Mouse (Mus musculus) CH12.LX (cell line): Measurements from ENCODE around the gene Eml2. TPM values are rescaled to one million over a fixed set of nuclear protein-coding genes. Genes with fewer than 3 reads are reported as not detected.

ENCODE experiments used
- DNase-seq: peaks from one replicate; pipeline ENCODE4 v3.0.0-alpha.2; 2013; ENCODE audit errors: extremely low read depth
- H3K27ac ChIP-seq: 2 replicates; pipeline ENCODE4 v1.5.1; 2012; ENCODE audit warnings: low read depth, mild to moderate bottlenecking, control low read depth, moderate library complexity; ENCODE audit not compliant: insufficient read depth
- H3K27me3 ChIP-seq: replicated peaks from 2 replicates; pipeline ENCODE3; 2012; ENCODE audit warnings: inconsistent platforms
- H3K36me3 ChIP-seq, 2 experiments: replicated peaks in 1 of 2; 2 replicates each; pipeline versions ENCODE3 to v1.6.1; 2012; ENCODE audit warnings: inconsistent platforms in 1 of 2, low read length in 1 of 2, mild to moderate bottlenecking in 1 of 2, mixed read lengths in 1 of 2, moderate library complexity in 1 of 2; ENCODE audit not compliant: control insufficient read depth in 1 of 2, insufficient read depth in 1 of 2
- H3K4me1 ChIP-seq, 2 experiments: 2 replicates each; pipeline ENCODE4 v1.6.1; 2012; ENCODE audit warnings: inconsistent platforms in 1 of 2, moderate library complexity in 1 of 2; ENCODE audit not compliant: insufficient read depth in 2 of 2, control insufficient read depth in 1 of 2
- H3K4me2 ChIP-seq: 2 replicates; pipeline ENCODE4 v1.6.1; 2012; ENCODE audit warnings: low read depth, mild to moderate bottlenecking, control low read depth; ENCODE audit not compliant: poor library complexity, insufficient read depth, severe bottlenecking
- H3K4me3 ChIP-seq, 3 experiments: fragments of 150-350 bp in 1 of 3; sonication (generic) in 1 of 3; replicated peaks in 1 of 3; 2 replicates each; pipeline versions ENCODE3 to v1.5.1; 2011 to 2012; ENCODE audit warnings: low read depth in 2 of 3, low read length in 2 of 3, mild to moderate bottlenecking in 2 of 3, moderate library complexity in 2 of 3, control low read depth in 1 of 3, improper control_type of control experiment in 1 of 3, inconsistent platforms in 1 of 3, mixed read lengths in 1 of 3; ENCODE audit not compliant: poor library complexity in 1 of 3
- H3K79me2 ChIP-seq: replicated peaks from 2 replicates; pipeline ENCODE4 v1.6.1; 2012; ENCODE audit warnings: mild to moderate bottlenecking, moderate library complexity; ENCODE audit not compliant: control insufficient read depth, poor library complexity, insufficient read depth, severe bottlenecking; ENCODE audit errors: extremely low read depth
- H3K9ac ChIP-seq: 2 replicates; pipeline ENCODE4 v1.6.1; 2012; ENCODE audit warnings: low read depth, mild to moderate bottlenecking, control low read depth, moderate library complexity; ENCODE audit not compliant: insufficient read depth
- H3K9me3 ChIP-seq: replicated peaks from 2 replicates; pipeline ENCODE3; 2012; ENCODE audit warnings: low read length, inconsistent platforms, mixed read lengths
- CHD1 ChIP-seq: IDR thresholded peaks from 2 replicates; pipeline ENCODE4 v1.6.1; 2012; ENCODE audit warnings: low read depth, low read length, improper control_type of control experiment, inconsistent platforms
- CHD2 ChIP-seq: IDR thresholded peaks from 2 replicates; pipeline ENCODE4 v1.6.1; 2011; ENCODE audit warnings: low read length, improper control_type of control experiment
- CTCF ChIP-seq, 2 experiments: IDR thresholded peaks in 1 of 2; conservative IDR thresholded peaks in 1 of 2; 2 replicates each; pipeline ENCODE4 v1.5.1; 2011 to 2012; ENCODE audit warnings: low read depth in 2 of 2, low read length in 2 of 2, improper control_type of control experiment in 1 of 2, inconsistent platforms in 1 of 2, mild to moderate bottlenecking in 1 of 2, moderate library complexity in 1 of 2
- E2F4 ChIP-seq: IDR thresholded peaks from 2 replicates; pipeline ENCODE4 v1.6.1; 2011; ENCODE audit warnings: low read depth, low read length, improper control_type of control experiment; ENCODE audit not compliant: insufficient replicate concordance
- EP300 ChIP-seq: IDR thresholded peaks from 2 replicates; pipeline ENCODE4 v1.6.1; 2011; ENCODE audit warnings: low read length, improper control_type of control experiment
- GABPA ChIP-seq: IDR thresholded peaks from 2 replicates; pipeline ENCODE4 v1.6.1; 2012; ENCODE audit warnings: low read depth, low read length, improper control_type of control experiment, inconsistent platforms; ENCODE audit not compliant: insufficient replicate concordance
- IRF4 ChIP-seq: IDR thresholded peaks from 2 replicates; pipeline ENCODE4 v1.6.1; 2014; ENCODE audit warnings: low read depth, mild to moderate bottlenecking, inconsistent platforms, low read length, improper control_type of control experiment
- JUND ChIP-seq: conservative IDR thresholded peaks from 2 replicates; pipeline ENCODE4 v1.6.1; 2011; ENCODE audit warnings: low read depth, low read length, improper control_type of control experiment
- KAT2A ChIP-seq: IDR thresholded peaks from 2 replicates; pipeline ENCODE4 v1.6.1; 2012; ENCODE audit warnings: low read length, improper control_type of control experiment, inconsistent platforms; ENCODE audit not compliant: insufficient replicate concordance
- MAFK ChIP-seq: IDR thresholded peaks from 2 replicates; pipeline ENCODE4 v1.6.1; 2011; ENCODE audit warnings: low read length, improper control_type of control experiment; ENCODE audit not compliant: insufficient replicate concordance
- MAX ChIP-seq: IDR thresholded peaks from 2 replicates; pipeline ENCODE4 v1.6.1; 2011; ENCODE audit warnings: low read length, improper control_type of control experiment
- MAZ ChIP-seq: IDR thresholded peaks from 2 replicates; pipeline ENCODE4 v1.6.1; 2012; ENCODE audit warnings: low read depth, mild to moderate bottlenecking, inconsistent platforms, low read length, improper control_type of control experiment, moderate library complexity
- MEF2A ChIP-seq: IDR thresholded peaks from 2 replicates; pipeline ENCODE4 v1.6.1; 2014; ENCODE audit warnings: low read depth, mild to moderate bottlenecking, inconsistent platforms, low read length, improper control_type of control experiment, borderline replicate concordance
- MXI1 ChIP-seq: IDR thresholded peaks from 2 replicates; pipeline ENCODE4 v1.6.1; 2011; ENCODE audit warnings: mild to moderate bottlenecking, low read depth, low read length, improper control_type of control experiment
- MYC ChIP-seq: IDR thresholded peaks from 2 replicates; pipeline ENCODE4 v1.6.1; 2011; ENCODE audit warnings: low read depth, mild to moderate bottlenecking, improper control_type of control experiment, low read length
- NRF1 ChIP-seq: IDR thresholded peaks from 2 replicates; pipeline ENCODE4 v1.6.1; 2014; ENCODE audit warnings: low read depth, mild to moderate bottlenecking, inconsistent platforms, low read length, improper control_type of control experiment, moderate library complexity
- PAX5 ChIP-seq: IDR thresholded peaks from 2 replicates; pipeline ENCODE4 v1.6.1; 2012; ENCODE audit warnings: low read length, inconsistent platforms, mixed read lengths
- POLR2A ChIP-seq: IDR thresholded peaks from 2 replicates; pipeline ENCODE4 v1.6.1; 2011; ENCODE audit warnings: low read depth, mild to moderate bottlenecking, improper control_type of control experiment, low read length
- POLR2AphosphoS2 ChIP-seq: IDR thresholded peaks from 2 replicates; pipeline ENCODE4 v1.6.1; 2011; ENCODE audit warnings: low read depth, low read length, improper control_type of control experiment
- RCOR1 ChIP-seq: conservative IDR thresholded peaks from 2 replicates; pipeline ENCODE4 v1.6.1; 2012; ENCODE audit warnings: low read depth, mild to moderate bottlenecking, inconsistent platforms, low read length, improper control_type of control experiment
- SIN3A ChIP-seq: IDR thresholded peaks from 2 replicates; pipeline ENCODE4 v1.6.1; 2012; ENCODE audit warnings: low read length, improper control_type of control experiment, inconsistent platforms
- TBP ChIP-seq: conservative IDR thresholded peaks from 2 replicates; pipeline ENCODE4 v1.6.1; 2011; ENCODE audit warnings: low read depth, low read length, improper control_type of control experiment
- TCF12 ChIP-seq: IDR thresholded peaks from 2 replicates; pipeline ENCODE4 v1.6.1; 2014; ENCODE audit warnings: low read depth, mild to moderate bottlenecking, inconsistent platforms, low read length, improper control_type of control experiment
- ZKSCAN1 ChIP-seq: IDR thresholded peaks from 2 replicates; pipeline ENCODE4 v1.6.1; 2012; ENCODE audit warnings: low read depth, inconsistent platforms, low read length, improper control_type of control experiment, borderline replicate concordance
- ZMIZ1 ChIP-seq: IDR thresholded peaks from 2 replicates; pipeline ENCODE4 v1.6.1; 2012; ENCODE audit warnings: low read depth, mild to moderate bottlenecking, inconsistent platforms, low read length, improper control_type of control experiment
- ZNF384 ChIP-seq: IDR thresholded peaks from 2 replicates; pipeline ENCODE4 v1.6.1; 2012; ENCODE audit warnings: low read depth, low read length, improper control_type of control experiment, inconsistent platforms
- dilution Hi-C: fragments of 300-500 bp; cut with MboI; formaldehyde crosslinking; loops from 2 replicates; pipeline ENCODE4 v1.14.3; 2020; ENCODE audit warnings: low sequenced_read_pairs; ENCODE audit not compliant: extremely low pct_unique_long_range_greater_than_20kb, extremely low pct_ligation_motif_present
- in situ Hi-C: fragments of 300-500 bp; cut with MboI; formaldehyde crosslinking; loops from 3 replicates; pipeline ENCODE4 v1.14.3; 2019; ENCODE audit warnings: low sequenced_read_pairs, low pct_ligation_motif_present, low pct_unique_long_range_greater_than_20kb, mixed read lengths
- polyA plus RNA-seq: library from polyadenylated mRNA; unstranded; fragments of >175 nt; gene quantifications from 2 replicates; pipeline ENCODE4 v1.2.1, GENCODE M21; 2012; ENCODE audit warnings: low read depth; ENCODE audit not compliant: insufficient read length
- total RNA-seq, 2 experiments: library from RNA; depleted of rRNA; stranded (reverse); fragments of 300-350 nt in 1 of 2; fragments of >200 nt in 1 of 2; gene quantifications; 2 replicates each; pipeline ENCODE4 v1.2.3; 2012 to 2014

Gene Eml2
- total and polyA plus RNA-seq, 3 experiments, result 12.3 to 52.4 (median 29.1) TPM

DNA sequence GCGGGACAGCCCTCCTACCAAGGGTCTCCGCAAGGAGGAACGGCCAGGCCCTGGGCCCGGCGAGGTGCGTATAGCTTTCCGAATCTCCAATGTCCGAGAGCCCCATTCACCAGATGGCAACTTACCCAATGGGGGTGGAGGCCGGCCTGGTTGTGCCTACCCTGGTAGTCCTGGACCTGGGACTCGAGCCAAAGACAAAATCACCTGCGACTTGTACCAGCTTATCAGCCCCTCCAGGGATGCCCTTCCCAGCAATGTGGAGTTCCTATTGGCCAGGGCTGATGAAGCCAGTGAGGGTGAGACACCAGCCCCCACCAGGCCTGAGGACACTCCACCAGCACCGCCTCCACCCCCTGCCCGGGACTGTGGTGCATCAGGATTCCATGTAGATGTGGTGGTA lies 40.1 kb upstream of the Eml2 start:
- Histone ChIP-seq H3K27me3 (no peaks in the 10 kb centered on the region), H3K27ac (no peak overlapping the region), H3K9me3 (no peaks in the 10 kb centered on the region), H3K79me2 (peaks cover 9% of the 10 kb centered on the region; the same call in 1 of the 2 replicates), H3K36me3 (peaks cover 46 to 79% of the 10 kb centered on the region in 2 experiments)
- dilution Hi-C loops, result no loop called here
- TF ChIP-seq MYC (no peak), IRF4 (no peak), SIN3A (no peak), TCF12 (no peak), EP300 (no peak), E2F4 (no peak), ZKSCAN1 (no peak), ZNF384 (no peak), CTCF (conservative IDR thresholded peaks at IDR 0.05 in 1 of 2, IDR thresholded peaks at IDR 0.05 in 1 of 2; ENCODE audit: low read depth in 2 of 2, low read length in 2 of 2) (no peak), TBP (no peak), POLR2AphosphoS2 (no peak), ZMIZ1 (no peak), NRF1 (no peak), MAFK (no peak), MXI1 (no peak), PAX5 (no peak), MAZ (no peak), CHD2 (no peak), CHD1 (no peak)
- TF ChIP-seq, all 38 proteins: peak for 0
- Histone ChIP-seq H3K4me2 (no peak overlapping the region), H3K9ac (no peak overlapping the region), H3K4me3 (no peak overlapping the region), H3K4me1 (peaks cover 0 to 32% of the 10 kb centered on the region in 2 experiments; a peak in 2 of 4 replicates)
- no peak for DNase-seq
- in situ Hi-C loops, result no loop called here

DNA sequence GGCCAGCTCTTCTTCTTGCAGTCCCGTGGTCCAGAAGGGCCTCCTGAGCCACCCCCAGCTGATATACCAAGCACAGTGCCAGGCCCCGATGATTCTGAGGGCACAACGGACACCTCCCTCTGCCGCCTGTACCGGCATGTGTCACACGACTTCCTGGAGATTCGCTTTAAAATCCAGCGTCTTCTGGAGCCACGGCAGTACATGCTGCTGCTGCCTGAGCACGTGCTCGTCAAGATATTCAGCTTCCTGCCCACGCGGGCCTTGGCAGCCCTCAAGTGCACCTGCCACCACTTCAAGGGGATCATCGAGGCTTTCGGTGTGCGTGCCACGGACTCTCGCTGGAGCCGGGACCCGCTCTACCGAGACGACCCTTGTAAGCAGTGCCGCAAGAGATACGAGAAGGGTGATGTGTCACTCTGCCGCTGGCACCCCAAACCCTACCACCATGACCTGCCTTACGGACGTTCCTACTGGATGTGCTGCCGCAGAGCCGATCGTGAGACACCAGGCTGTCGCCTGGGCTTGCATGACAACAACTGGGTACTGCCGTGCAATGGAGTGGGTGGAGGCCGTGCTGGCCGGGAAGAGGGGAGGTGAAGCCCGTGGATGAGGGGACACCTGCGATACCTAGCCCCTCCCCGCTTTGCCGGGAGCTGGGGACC lies 39.4 kb upstream of the Eml2 start:
- in situ Hi-C loops (no loop called here), dilution Hi-C loops (no loop called here)
- DNase-seq, result no peak
- no peak overlapping the region for H3K4me3 ChIP-seq
- peaks cover 47 to 83% of the 10 kb centered on the region in 2 experiments for H3K36me3 ChIP-seq
- no peak overlapping the region for H3K27ac ChIP-seq
- H3K9ac ChIP-seq, result no peak overlapping the region
- TF ChIP-seq MAX, result no peak
- no peak for TF ChIP-seq TBP
- TF ChIP-seq JUND, result no peak
- TF ChIP-seq RCOR1, result no peak
- TF ChIP-seq ZMIZ1, result no peak
- no peak for TF ChIP-seq GABPA
- no peak for TF ChIP-seq ZNF384
- no peak for TF ChIP-seq MEF2A
- no peak for TF ChIP-seq POLR2A
- no peak for TF ChIP-seq KAT2A
- no peak for TF ChIP-seq IRF4
- H3K27me3 ChIP-seq, result no peaks in the 10 kb centered on the region
- H3K4me2 ChIP-seq, result no peak overlapping the region
- no peaks in the 10 kb centered on the region for H3K9me3 ChIP-seq
- H3K79me2 ChIP-seq, result peaks cover 7% of the 10 kb centered on the region; the same call in 1 of the 2 replicates
- peaks cover 0 to 30% of the 10 kb centered on the region in 2 experiments; a peak in 2 of 4 replicates for H3K4me1 ChIP-seq
